Mouse (Mus musculus) c-Kit-negative CD71-positive TER-119-positive erythroid progenitor cells, embryonic 14.5 days (primary cell): ENCODE measurements around the gene Dpm1.

Experiments used
- DNase-seq: peaks from one replicate; pipeline ENCODE4 v3.0.0-alpha.2; 2013; ENCODE audit warnings: low read depth, low spot score

The Dpm1 gene

DNA sequence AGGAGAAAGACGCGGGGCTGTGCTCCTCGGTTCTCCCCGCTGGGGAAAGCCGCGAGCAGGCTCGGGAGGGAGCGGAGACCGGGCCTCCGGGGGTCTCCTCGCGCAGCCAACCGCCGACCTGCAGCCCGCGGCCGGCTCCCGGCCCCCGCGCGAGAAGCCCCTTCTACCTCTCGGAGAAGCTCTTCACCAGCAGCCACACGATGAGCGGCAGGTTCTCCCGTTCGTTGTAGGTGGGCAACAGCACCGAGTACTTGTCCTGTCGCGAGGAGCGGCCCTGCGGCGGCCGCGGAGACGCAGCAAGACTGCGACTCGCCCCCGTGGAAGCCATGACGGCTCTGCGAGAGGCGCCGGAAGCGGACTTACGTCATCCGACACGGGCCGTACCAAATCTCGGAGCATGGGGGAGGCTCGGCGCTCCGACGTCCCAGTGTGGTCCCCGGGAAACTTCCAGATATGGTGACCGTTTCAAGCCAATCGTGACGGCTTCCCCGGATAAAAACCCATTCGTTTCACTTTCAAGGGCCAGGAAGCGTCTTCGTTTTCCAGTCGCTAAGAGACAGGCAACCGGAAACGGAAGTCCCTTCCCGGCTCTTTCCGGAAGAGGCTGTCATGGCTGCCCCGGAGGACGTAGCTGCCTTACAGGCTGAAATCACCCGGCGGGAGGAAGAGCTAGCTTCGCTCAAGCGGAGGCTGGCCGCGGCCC is at the start of gene Dpm1, which contains the start of the genes Gm20716 and Mocs3:
Gene Dpm1 (minus strand): TSS at position 566 of the 703 bp plus-strand sequence.
Gene Gm20716 (minus strand): TSS at position 339 of the 703 bp plus-strand sequence.
Gene Mocs3 (plus strand): TSS at position 597 of the 703 bp plus-strand sequence.
- DNase-seq, result peak; percentile 78

- DNase-seq, result peak; percentile 13
Measured at GRCm38 (mm10) chr2:168274374-168274935, 44.1 kb upstream of the Dpm1 start.

GRCm38 (mm10) chr2:168273387-168273786 is 43.0 kb upstream of the Dpm1 start:
- no peak for DNase-seq

DNA sequence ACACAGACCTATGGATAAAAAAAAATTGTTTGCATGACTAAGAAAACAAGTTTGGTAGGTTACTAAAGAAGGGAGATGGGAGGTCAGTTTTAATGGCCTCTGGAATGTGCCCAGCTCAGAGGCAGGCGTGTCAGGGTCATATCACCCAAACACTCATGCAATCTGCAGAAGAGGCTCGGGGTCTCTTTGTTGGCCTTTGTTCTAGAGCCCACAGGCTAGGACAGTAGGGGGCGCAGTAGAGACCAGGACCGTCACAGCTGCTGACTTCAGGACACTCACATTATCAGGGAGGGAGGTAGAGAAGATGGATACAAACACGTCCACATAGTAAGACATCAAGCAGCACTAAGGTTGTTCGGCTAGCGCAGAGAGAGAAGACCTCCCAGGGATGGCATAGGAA is 37.6 kb upstream of the Dpm1 start:
- no peak for DNase-seq

GRCm38 (mm10) chr2:168260900-168261299 is 30.5 kb upstream of the Dpm1 start:
- no peak for DNase-seq

GRCm38 (mm10) chr2:168260124-168260523 is 29.7 kb upstream of the Dpm1 start:
- no peak for DNase-seq

- no peak for DNase-seq
Measured at GRCm38 (mm10) chr2:168259046-168259445, 28.7 kb upstream of the Dpm1 start.

DNA sequence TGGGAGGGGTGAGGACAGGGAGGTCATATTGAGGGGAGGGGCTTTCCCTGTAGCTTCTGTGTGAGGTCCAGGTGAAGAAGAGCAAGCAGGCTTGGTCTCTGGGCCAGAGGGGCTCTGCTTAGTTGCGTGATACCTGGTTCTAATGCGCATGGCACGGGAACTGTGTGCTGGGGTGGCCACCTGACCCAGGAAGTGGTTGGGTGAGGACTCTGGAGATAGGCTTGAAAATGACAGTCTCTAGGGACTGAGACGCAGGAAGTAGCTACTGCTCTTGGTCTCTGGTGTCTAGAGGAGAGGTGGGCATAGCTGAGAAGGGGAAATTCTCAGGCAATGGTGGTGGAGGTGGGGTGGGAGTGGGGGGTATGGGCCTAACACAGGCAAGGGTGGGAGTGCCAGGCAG is 26.8 kb upstream of the Dpm1 start:
- no peak for DNase-seq

- DNase-seq, result no peak
Measured at GRCm38 (mm10) chr2:168256506-168256905, 26.1 kb upstream of the Dpm1 start.

DNA sequence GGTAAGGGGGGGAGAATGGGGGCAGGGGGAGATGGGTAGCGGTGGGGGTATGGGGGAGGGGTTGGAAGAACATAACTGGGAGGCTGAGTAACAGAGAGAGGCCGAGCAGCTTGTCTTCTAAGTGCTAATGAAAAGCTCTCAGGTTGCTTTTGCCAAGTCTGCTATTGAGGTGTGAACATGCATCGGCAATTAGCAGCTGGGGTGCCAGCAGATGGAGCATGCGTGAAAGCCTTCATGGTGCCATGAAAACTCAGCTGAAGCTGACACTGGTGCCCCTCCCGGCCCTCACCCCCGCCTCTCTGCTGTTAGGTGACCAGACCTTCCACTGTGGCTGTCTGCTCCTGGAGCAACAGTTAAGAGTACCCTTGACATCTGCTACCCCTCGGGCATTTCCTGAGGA is 23.4 kb upstream of the Dpm1 start:
- DNase-seq, result no peak

GRCm38 (mm10) chr2:168252639-168253292 is 22.4 kb upstream of the Dpm1 start:
- DNase-seq, result no peak

GRCm38 (mm10) chr2:168250270-168250669 is 19.9 kb upstream of the Dpm1 start:
- peak; percentile 67 for DNase-seq

- no peak for DNase-seq
Measured at GRCm38 (mm10) chr2:168248856-168249245, 18.5 kb upstream of the Dpm1 start.

GRCm38 (mm10) chr2:168248167-168248855 is 17.9 kb upstream of the Dpm1 start:
- no peak for DNase-seq

DNA sequence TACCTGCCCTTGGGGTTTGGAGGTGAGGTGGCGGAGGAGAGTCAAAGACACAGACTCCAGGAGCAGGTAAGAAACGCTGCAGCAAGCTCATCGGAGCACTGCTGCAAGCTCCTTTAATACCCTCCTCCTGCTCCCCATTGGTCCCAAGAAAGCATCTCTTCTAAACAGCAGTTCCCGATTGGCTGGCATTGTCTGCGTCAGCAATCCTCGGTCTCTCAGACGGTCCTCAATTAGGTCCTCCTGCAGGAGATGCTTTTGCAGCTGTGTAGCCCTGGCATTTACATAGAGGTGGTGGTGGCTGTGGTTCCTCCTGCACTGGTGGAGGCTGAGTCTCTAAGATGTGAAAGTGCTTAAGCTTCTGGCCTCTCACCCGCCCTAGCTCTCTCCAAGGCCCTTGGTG is 15.2 kb upstream of the Dpm1 start:
- DNase-seq, result no peak

DNA sequence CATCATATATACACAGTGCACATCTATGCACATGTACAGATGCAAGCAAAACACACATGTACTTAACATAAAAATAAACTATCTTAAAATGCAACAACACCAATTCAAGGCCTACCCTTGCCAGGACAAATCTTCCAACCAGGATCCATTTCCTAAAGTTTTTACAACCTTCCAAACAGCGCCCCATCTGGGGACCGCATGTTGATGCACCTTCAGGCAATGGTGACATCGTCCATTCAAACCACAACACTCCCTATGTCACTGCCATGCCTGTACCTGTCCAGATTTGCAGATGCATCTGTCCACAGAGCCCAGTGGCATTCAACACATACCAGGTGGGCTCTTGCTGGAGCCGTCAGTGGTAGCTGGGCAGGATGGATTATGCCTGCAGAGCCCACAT is 12.9 kb upstream of the Dpm1 start:
- no peak for DNase-seq

DNA sequence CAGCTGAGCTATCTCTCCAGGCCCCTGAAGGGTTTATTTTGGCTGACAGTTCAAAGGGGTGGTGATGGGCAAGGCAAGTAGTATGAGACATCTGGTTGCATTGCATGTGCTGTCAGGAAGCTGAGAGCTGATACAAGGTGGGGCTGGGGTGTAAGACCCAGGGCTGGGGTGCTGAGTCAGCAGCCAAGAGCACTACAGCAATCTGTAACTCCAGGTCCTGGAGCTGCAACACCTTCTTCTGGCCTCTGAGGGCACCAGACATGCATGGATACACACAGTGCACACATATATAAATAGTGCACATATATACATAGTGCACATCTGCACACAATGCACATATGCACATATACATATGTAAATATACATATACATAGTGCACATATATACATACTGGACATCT is 12.4 kb upstream of the Dpm1 start:
- DNase-seq, result no peak

- no peak for DNase-seq
Measured at GRCm38 (mm10) chr2:168238335-168238734, 7.9 kb upstream of the Dpm1 start.

DNA sequence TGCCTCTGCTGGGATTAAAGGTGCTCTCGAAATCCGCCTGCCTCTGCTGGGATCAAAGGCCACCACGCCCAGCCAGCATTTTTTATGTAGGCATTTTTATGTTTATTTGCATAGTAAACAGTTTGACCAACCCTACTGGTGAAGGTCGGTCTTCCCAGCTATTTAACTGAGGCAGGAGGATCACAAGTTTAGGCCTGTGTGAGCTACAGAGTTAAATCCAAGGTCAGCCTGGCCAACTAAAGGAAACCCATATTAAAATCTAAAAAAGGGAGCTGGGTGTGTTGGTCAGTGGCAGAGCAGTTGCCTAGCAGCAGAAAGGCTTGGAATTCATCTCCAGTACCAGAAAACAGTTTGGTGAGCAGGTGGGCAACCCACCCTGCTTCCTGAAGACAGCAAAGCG is 2.9 kb upstream of the Dpm1 start:
- DNase-seq, result no peak

DNA sequence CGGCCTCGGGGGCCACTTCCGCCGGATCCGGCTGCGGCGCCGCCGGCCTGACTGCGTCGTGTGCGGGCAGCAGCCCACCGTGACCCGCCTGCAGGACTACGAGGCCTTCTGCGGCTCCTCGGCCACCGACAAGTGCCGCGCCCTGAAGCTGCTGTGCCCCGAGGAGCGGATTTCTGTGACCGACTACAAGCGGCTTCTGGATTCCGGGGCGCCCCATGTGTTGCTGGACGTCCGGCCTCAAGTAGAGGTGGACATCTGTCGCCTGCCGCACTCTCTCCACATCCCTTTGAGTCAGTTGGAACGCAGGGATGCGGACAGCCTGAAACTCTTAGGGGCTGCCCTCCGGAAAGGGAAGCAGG is 1.1 kb upstream of the Dpm1 start:
- DNase-seq, result no peak

DNA sequence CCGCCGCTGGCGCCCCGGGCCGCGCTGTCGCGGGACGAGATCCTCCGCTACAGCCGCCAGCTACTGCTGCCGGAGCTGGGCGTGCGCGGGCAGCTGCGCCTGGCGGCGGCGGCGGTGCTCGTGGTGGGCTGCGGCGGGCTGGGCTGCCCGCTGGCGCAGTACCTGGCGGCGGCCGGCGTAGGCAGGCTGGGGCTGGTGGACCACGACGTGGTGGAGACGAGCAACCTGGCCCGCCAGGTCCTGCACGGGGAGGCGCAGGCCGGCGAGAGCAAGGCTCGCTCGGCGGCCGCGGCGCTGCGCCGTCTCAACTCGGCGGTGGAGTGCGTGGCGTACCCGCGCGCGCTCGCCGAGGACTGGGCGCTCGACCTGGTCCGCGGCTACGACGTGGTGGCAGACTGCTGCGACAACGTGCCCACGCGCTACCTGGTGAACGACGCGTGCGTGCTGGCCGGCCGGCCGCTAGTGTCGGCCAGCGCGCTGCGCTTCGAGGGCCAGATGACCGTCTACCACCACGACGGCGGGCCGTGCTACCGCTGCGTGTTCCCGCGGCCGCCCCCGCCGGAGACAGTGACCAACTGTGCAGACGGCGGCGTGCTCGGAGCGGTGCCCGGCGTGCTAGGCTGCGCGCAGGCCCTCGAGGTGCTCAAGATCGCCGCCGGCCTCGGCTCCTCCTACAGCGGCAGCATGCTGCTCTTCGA is 531 bp upstream of the Dpm1 start:
- no peak for DNase-seq
